Mouse (Mus musculus) small intestine, adult 2 months (tissue): ENCODE measurements around the gene D230025D16Rik.

Source experiments
- CTCF ChIP-seq: fragments of 200-500 bp; IDR thresholded peaks from 2 replicates; pipeline ENCODE4 v1.5.1; 2012; ENCODE audit warnings: low read depth, mild to moderate bottlenecking, control low read depth, inconsistent platforms, low read length, moderate library complexity, mixed read lengths; ENCODE audit not compliant: insufficient replicate concordance, insufficient read length; ENCODE audit errors: extremely low read depth
- POLR2A ChIP-seq: fragments of 200-500 bp; IDR thresholded peaks from 2 replicates; pipeline ENCODE4 v1.6.1; 2012; ENCODE audit warnings: low read depth, mild to moderate bottlenecking, control low read depth, inconsistent platforms, low read length, moderate library complexity

- TF ChIP-seq CTCF (no peak), POLR2A (no peak)
Measured at GRCm38 (mm10) chr8:105266775-105267174, 41.8 kb downstream of the D230025D16Rik start.
